Comparison of ENCODE assay signal across 1 mouse cellular context in genomic region chr7:126976878-126977459, GRCm38 (mm10).
A peak's percentile ranks its signal among the peaks of the same experiment; 100 is the strongest.
TF ChIP-seq lines count a peak whose summit lies in the region.

No protein-coding gene starts in this region.

TF ChIP-seq in MEL, 35 proteins besides CTCF, POLR2A, EP300 and RAD21:
- TF ChIP-seq GATA1 (IDR thresholded peaks at IDR 0.05; ENCODE audit: low read depth, low read length) (peak; percentile 32; the same call in 1 of the 2 replicates), MYC (IDR thresholded peaks at IDR 0.05; ENCODE audit: low read depth, low read length) (0 out of 2 replicates have a peak, but pooled peaks have one; percentile 18), USF1 (IDR thresholded peaks at IDR 0.05; ENCODE audit: low read depth, low read length) (peak; percentile 61; the same call in 1 of the 2 replicates), CHD1 (IDR thresholded peaks at IDR 0.05; ENCODE audit: low read depth, low read length) (no peak)
